12 mouse cellular contexts compared by ENCODE assay signal in the genomic region with DNA sequence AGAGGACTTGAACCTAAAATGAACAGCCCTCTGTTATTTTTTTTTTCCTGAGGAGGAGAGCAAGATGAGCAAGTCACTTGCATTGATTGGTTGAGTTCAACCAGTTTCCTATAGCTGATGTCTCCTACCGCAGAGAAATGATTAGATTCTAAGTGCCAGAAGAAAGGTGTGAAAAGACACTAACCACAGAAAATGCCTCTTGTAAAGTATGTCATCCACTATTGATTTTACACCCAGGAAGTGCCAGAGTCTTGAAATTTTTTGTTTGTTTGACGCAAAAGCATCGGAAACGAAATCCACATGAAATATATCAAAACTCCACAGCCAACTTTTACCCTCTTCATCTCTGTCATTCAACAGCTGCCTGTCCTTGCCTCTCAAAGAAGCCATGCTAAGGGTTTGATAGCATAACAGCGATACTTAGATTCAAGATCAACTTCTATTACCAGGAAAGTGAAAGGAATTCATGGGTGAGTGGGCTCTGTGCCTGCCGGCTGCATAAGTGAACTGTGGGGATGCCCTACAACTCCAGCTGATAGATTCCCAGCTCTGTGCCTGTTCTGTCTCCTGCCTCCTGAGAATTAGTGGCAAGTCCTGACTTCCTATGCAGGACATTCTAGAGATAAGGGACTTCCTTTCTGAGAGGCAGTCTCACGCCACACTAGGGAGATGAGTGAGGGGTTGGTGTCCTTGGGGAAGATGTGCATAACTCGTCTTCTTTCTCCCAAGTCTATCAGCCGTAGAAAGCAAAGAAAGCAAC.
"Had no signal": no experiment of that assay in that cellular context is flagged by ENCODE, and none has a peak within 500 bp of the region (broad histone marks: within the 10 kb centered on the region; RNA-seq: fewer than 3 reads in every experiment).

No protein-coding gene starts in this region.

- H3K9me3 ChIP-seq: kidney, embryonic 15.5 days; limb, embryonic 10.5 days; midbrain, embryonic 13.5 days had no signal

- H3K4me2 ChIP-seq: kidney, embryonic 15.5 days; midbrain, embryonic 13.5 days had no signal

- H3K36me3 ChIP-seq: kidney, embryonic 15.5 days; limb, embryonic 10.5 days; midbrain, embryonic 13.5 days had no signal

- H3K27ac ChIP-seq: kidney, embryonic 15.5 days; left cerebral cortex, adult 2 months; limb, embryonic 10.5 days; liver, embryonic 14.5 days; midbrain, embryonic 13.5 days; stomach, postnatal 0 days had no signal

- ATAC-seq: lung, postnatal 0 days; midbrain, embryonic 13.5 days had no signal

- H3K27me3 ChIP-seq: kidney, embryonic 15.5 days; midbrain, embryonic 13.5 days had no signal

- H3K4me3 ChIP-seq: kidney, embryonic 15.5 days; left cerebral cortex, adult 2 months; limb, embryonic 10.5 days; midbrain, embryonic 13.5 days had no signal

- DNase-seq: kidney, postnatal 14 days; lung, adult 2 months; lung, postnatal 36 days; right cerebral cortex, postnatal 25 days; thymus, postnatal 14 days had no signal

- H3K9ac ChIP-seq: kidney, embryonic 15.5 days; liver, embryonic 14.5 days; midbrain, embryonic 13.5 days had no signal
